Mouse (Mus musculus) forebrain, postnatal 0 days (tissue): Measurements from ENCODE around the gene Xylb. TPM values are rescaled to one million over a fixed set of nuclear protein-coding genes. Genes with fewer than 3 reads are reported as not detected.
A peak's percentile ranks its signal among the peaks of the same experiment; 100 is the strongest.

ENCODE experiments used
- ATAC-seq: fragments of 200-750 bp; cut with Nextera tagmentation; 2 replicates; pipeline ENCODE4 v1.8.0; 2017; ENCODE audit warnings: mild to moderate bottlenecking, moderate library complexity
- DNase-seq: peaks from one replicate; pipeline ENCODE4 v3.0.0-alpha.2; 2015
- H3K27ac ChIP-seq: fragments of 300-500 bp; sonication (generic); 2 replicates; pipeline ENCODE4 v1.5.1; 2014; ENCODE audit warnings: low read depth, mild to moderate bottlenecking, antibody characterized with exemption, low read length, moderate library complexity, mixed read lengths
- H3K27me3 ChIP-seq: fragments of 300-500 bp; sonication (generic); 2 replicates; pipeline ENCODE4 v1.6.1; 2014; ENCODE audit warnings: mild to moderate bottlenecking, low read length, mixed read lengths; ENCODE audit not compliant: insufficient read depth
- H3K36me3 ChIP-seq: fragments of 300-500 bp; sonication (generic); 2 replicates; pipeline ENCODE4 v1.6.1; 2014; ENCODE audit warnings: mild to moderate bottlenecking, moderate library complexity; ENCODE audit not compliant: insufficient read depth
- H3K4me1 ChIP-seq: fragments of 300-500 bp; sonication (generic); 2 replicates; pipeline ENCODE4 v1.6.1; 2014; ENCODE audit warnings: antibody characterized with exemption; ENCODE audit not compliant: insufficient read depth
- H3K4me2 ChIP-seq: fragments of 300-500 bp; sonication (generic); 2 replicates; pipeline ENCODE4 v1.6.1; 2014; ENCODE audit warnings: low read depth, mild to moderate bottlenecking, moderate library complexity
- H3K4me3 ChIP-seq: fragments of 300-500 bp; sonication (generic); 2 replicates; pipeline ENCODE4 v1.5.1; 2014; ENCODE audit warnings: low read depth, low read length, mixed read lengths
- H3K9ac ChIP-seq: fragments of 300-500 bp; sonication (generic); 2 replicates; pipeline ENCODE4 v1.6.1; 2014; ENCODE audit warnings: mild to moderate bottlenecking
- H3K9me3 ChIP-seq: fragments of 300-500 bp; sonication (generic); 2 replicates; pipeline ENCODE4 v1.6.1; 2016; ENCODE audit warnings: low read length
- CTCF ChIP-seq: sonication (generic); IDR thresholded peaks from 2 replicates; pipeline ENCODE4 v1.5.1; 2016; ENCODE audit warnings: antibody characterized with exemption, control low read depth, low read depth
- WGBS: fragments of 180-500 bp; shearing (Covaris S2); extraction: QIAGEN DNeasy Blood & Tissue Kit; methylation state at CpG from one replicate; pipeline ENCODE4 v1.1.7; 2014; 5-methylcytosine and 5-hydroxymethylcytosine counted together
- polyA plus RNA-seq: library from polyadenylated mRNA; unstranded; fragments of >200 nt; fragmentation: Nextera tagmentation; extraction: Ambion mirVana; gene quantifications from 2 replicates; pipeline ENCODE4 v1.2.1, GENCODE M21; 2015
- total RNA-seq: library from RNA; depleted of rRNA; stranded (reverse); fragments of >200 nt; gene quantifications from 2 replicates; pipeline ENCODE4 v1.2.3, GENCODE M21; 2014

Xylb gene
- total and polyA plus RNA-seq, 2 experiments from 2014 or later = 3.7 to 5.0 TPM

DNA sequence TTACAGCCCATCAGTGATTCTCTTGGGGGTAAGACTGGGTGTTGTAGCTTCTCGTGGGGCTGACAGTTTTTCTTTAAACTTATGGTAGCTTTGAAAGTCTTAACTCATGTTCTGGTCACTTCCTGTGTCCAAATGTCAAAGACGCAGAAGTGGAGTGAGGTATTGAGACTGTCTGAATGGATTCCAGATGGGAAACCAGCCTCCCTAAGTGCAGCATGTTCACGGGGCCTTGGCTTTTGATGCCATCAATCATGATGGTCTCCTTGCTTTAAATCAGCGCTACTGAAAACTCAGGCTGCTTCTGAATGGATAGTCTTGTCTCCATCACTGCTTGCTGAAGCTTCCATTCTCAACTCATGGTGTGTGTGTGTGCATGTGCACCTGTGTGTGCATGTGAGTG is 14.1 kb downstream of the Xylb start:
- Histone ChIP-seq H3K4me3 (no peak overlapping the region), H3K27me3 (no peaks in the 10 kb centered on the region), H3K4me2 (no peak overlapping the region), H3K9ac (no peak overlapping the region), H3K36me3 (no peaks in the 10 kb centered on the region), H3K4me1 (no peaks in the 10 kb centered on the region), H3K27ac (no peak overlapping the region), H3K9me3 (no peaks in the 10 kb centered on the region)
- 88% methylated on average over 4 of the region's 4 CpGs for WGBS
- TF ChIP-seq CTCF = no peak
- no peak for DNase-seq
- no peak for ATAC-seq

DNA sequence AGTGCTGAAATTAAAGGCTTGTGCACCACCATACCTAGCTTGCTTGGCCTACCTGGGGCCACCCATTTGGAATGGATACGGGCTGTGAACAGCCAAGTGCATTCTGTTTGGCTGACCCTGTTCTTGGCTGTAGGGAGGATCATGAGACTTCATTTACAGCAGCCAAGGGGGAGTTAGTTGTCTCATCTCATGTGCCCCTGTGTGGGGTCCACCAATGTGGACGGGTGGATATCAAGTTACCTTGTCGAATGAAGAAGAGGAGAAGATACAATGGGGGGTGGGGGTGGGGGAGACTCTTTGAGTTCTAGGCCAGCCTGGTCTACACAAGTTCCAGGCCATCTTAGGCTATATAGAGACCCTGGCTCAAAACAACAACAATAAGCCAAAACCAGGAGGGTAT is 17.8 kb downstream of the Xylb start:
- Histone ChIP-seq H3K9ac (no peak overlapping the region), H3K36me3 (no peaks in the 10 kb centered on the region), H3K4me1 (no peaks in the 10 kb centered on the region), H3K4me3 (no peak overlapping the region), H3K4me2 (no peak overlapping the region), H3K9me3 (no peaks in the 10 kb centered on the region), H3K27me3 (no peaks in the 10 kb centered on the region), H3K27ac (no peak overlapping the region)
- ATAC-seq (no peak), DNase-seq (no peak)
- TF ChIP-seq CTCF = no peak
- WGBS = 84% methylated on average over 3 of the region's 3 CpGs

DNA sequence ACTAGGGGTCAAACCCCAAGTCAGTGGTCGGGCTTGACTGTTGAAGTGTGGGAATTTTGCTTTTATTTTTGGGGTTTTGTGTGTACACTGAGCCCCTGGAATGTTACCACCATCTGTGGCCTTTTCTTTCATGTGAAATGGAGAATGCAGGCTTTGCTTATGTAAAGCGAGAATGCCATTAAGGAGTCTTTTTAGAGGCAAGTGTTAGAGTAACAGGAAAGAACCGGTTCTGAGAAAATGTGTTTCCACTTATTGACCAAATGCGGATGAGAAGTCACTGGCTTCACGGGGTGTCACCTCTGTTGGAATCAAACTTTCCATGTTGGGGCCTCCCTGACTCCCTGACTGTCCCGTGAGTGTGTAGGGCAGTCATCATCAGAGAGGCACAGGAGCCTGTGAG is 18.4 kb downstream of the Xylb start:
- WGBS = 75% methylated on average over 6 of the region's 6 CpGs
- H3K4me2 ChIP-seq = no peak overlapping the region

DNA sequence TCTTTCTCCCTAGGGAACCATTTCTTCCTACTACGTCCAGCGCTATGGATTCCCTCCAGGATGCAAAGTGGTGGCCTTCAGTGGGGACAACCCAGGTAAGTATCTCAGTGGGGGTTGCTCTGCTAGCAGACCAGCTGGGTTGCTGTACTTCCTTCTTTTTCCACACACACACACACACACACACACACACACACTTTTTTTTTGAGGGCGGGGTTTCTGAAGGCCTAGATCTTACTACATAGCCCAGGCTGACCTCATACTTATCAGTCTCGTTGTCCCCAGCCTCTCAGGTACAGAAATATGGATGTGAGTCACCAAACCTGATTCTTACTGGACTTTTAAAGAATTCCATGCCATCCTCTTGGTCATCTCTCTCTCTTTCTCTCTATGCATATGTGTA is 21.1 kb downstream of the Xylb start:
- H3K4me1 ChIP-seq = no peaks in the 10 kb centered on the region
- WGBS = 91% methylated on average over 4 of the region's 4 CpGs
- no peak for TF ChIP-seq CTCF
- no peaks in the 10 kb centered on the region for H3K9me3 ChIP-seq
- no peak overlapping the region for H3K4me2 ChIP-seq
- H3K9ac ChIP-seq = no peak overlapping the region
- no peaks in the 10 kb centered on the region for H3K27me3 ChIP-seq
- H3K36me3 ChIP-seq = no peaks in the 10 kb centered on the region
- ATAC-seq (no peak), DNase-seq (no peak)
- H3K4me3 ChIP-seq = no peak overlapping the region
- no peak overlapping the region for H3K27ac ChIP-seq

More for the DNA sequence above, 18.4 kb downstream of the Xylb start:
- ATAC-seq = no peak
- no peaks in the 10 kb centered on the region for H3K9me3 ChIP-seq
- no peak for DNase-seq
- H3K9ac ChIP-seq = no peak overlapping the region
- TF ChIP-seq CTCF = no peak
- H3K27ac ChIP-seq = no peak overlapping the region
- no peaks in the 10 kb centered on the region for H3K27me3 ChIP-seq
- H3K36me3 ChIP-seq = no peaks in the 10 kb centered on the region
- H3K4me3 ChIP-seq = no peak overlapping the region
- H3K4me1 ChIP-seq = no peaks in the 10 kb centered on the region

DNA sequence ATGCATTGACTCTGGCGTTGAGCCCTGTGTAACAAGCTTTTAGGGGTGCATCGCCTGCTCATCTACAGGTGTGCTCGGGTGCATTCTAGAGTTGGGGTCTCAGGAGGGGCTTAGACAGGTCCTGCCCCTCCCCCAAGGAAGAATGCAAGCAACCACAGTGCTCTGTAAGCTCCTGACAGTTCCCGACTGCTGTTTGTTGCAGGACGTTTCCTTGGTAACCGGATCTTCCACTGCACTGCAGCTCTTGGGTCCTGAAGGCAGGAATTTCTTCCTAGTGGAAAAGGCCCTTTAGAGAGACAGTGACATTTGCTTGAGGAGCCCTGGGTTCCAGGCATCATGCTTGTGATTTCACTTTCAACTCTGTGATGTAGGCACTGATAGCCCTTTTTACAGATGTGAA is 25.4 kb downstream of the Xylb start:
- Histone ChIP-seq H3K27me3 (no peaks in the 10 kb centered on the region), H3K27ac (0 out of 2 replicates have a peak overlapping the region, but pooled peaks have one; percentile 40), H3K4me3 (no peak overlapping the region), H3K4me1 (no peaks in the 10 kb centered on the region), H3K36me3 (no peaks in the 10 kb centered on the region), H3K9ac (no peak overlapping the region), H3K9me3 (no peaks in the 10 kb centered on the region), H3K4me2 (no peak overlapping the region)
- 66% methylated on average over 6 of the region's 6 CpGs for WGBS
- no peak for TF ChIP-seq CTCF
- ATAC-seq (peak; percentile 54; the same call in 1 of the 2 replicates), DNase-seq (peak; percentile 41)

DNA sequence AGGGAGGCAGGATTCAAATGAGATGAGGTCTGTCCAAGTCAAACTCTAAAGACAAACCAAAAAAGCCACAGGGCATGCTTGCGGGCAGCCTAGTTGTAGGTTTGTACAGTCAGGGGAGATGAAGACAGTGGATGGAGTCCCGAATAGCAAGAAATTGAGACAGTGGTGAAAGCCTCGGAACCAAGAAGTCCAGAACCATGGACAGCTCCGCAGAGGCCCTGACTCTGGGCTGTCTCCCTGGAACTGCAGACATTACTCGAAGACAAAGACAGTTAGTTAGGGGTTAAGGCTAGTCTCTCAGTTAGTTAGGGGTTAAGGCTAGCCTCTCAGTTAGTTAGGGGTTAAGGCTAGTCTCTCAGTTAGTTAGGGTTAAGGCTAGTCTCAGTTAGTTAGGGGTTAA is 31.8 kb downstream of the Xylb start:
- DNase-seq = no peak
- 57% methylated on average over 5 of the region's 5 CpGs for WGBS
- no peak overlapping the region for H3K4me3 ChIP-seq
- TF ChIP-seq CTCF = no peak
- no peaks in the 10 kb centered on the region for H3K27me3 ChIP-seq
- no peak for ATAC-seq
- no peak overlapping the region for H3K4me2 ChIP-seq
- H3K27ac ChIP-seq = no peak overlapping the region
- H3K36me3 ChIP-seq = no peaks in the 10 kb centered on the region
- H3K4me1 ChIP-seq = no peaks in the 10 kb centered on the region
- no peak overlapping the region for H3K9ac ChIP-seq
- no peaks in the 10 kb centered on the region for H3K9me3 ChIP-seq

DNA sequence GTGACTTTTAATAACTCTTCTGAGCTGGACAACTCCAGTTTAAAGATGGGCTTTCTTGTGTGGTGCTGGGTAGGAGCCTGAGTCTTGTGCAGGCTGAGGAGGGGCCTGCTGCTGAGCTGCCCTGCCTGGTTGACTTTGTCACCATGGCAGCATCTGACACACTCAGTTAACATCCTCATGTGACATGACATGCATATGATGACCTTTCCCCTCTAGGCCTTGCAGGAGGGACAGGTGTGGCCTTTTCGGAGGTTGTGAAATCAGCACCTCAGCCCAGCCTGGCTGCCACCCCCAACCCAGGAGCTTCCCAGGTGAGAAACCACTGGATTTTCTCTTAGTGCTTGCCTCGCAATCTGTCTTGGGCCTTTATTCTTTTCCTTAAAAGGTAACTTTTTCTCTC is 33.0 kb downstream of the Xylb start:
- no peak overlapping the region for H3K4me3 ChIP-seq
- H3K9me3 ChIP-seq = no peaks in the 10 kb centered on the region
- ATAC-seq = no peak
- no peaks in the 10 kb centered on the region for H3K36me3 ChIP-seq
- H3K4me2 ChIP-seq = no peak overlapping the region
- WGBS = 95% methylated on average over 2 of the region's 2 CpGs
- H3K27me3 ChIP-seq = no peaks in the 10 kb centered on the region
- TF ChIP-seq CTCF = no peak
- H3K9ac ChIP-seq = no peak overlapping the region
- H3K27ac ChIP-seq = no peak overlapping the region
- no peak for DNase-seq
- H3K4me1 ChIP-seq = no peaks in the 10 kb centered on the region

DNA sequence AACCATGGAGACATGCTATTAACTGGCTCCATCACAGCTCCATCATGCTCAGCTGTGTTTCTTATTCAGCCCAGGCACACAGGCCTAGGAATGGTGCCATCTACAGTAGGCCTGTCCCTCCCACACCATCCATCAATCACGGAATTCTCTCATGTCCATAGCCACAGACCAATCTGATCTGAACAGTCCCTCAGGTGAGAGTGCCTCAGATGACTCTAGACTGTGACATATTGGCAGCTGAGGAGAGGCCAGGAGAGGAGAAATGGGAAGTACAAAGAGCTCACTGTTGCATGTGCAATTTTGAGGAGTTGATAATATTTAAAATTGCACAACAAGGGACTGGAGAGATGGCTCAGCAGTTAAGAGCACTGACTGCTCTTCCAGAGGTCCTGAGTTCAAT is 37.6 kb downstream of the Xylb start:
- ATAC-seq = no peak
- H3K4me2 ChIP-seq = no peak overlapping the region
- 84% methylated on average over 1 of the region's 1 CpGs for WGBS
- H3K9me3 ChIP-seq = no peaks in the 10 kb centered on the region
- TF ChIP-seq CTCF = no peak
- no peak overlapping the region for H3K27ac ChIP-seq
- H3K4me3 ChIP-seq = no peak overlapping the region
- DNase-seq = no peak
- no peaks in the 10 kb centered on the region for H3K36me3 ChIP-seq
- H3K4me1 ChIP-seq = no peaks in the 10 kb centered on the region
- H3K27me3 ChIP-seq = no peaks in the 10 kb centered on the region
- no peak overlapping the region for H3K9ac ChIP-seq
